Mouse (Mus musculus) T-cell, adult 2 months (primary cell): Measurements from ENCODE around the gene Fam131c.

Source experiments
- DNase-seq: peaks from one replicate; pipeline ENCODE4 v3.0.0; 2022; ENCODE audit warnings: low spot score

The Fam131c gene

DNA sequence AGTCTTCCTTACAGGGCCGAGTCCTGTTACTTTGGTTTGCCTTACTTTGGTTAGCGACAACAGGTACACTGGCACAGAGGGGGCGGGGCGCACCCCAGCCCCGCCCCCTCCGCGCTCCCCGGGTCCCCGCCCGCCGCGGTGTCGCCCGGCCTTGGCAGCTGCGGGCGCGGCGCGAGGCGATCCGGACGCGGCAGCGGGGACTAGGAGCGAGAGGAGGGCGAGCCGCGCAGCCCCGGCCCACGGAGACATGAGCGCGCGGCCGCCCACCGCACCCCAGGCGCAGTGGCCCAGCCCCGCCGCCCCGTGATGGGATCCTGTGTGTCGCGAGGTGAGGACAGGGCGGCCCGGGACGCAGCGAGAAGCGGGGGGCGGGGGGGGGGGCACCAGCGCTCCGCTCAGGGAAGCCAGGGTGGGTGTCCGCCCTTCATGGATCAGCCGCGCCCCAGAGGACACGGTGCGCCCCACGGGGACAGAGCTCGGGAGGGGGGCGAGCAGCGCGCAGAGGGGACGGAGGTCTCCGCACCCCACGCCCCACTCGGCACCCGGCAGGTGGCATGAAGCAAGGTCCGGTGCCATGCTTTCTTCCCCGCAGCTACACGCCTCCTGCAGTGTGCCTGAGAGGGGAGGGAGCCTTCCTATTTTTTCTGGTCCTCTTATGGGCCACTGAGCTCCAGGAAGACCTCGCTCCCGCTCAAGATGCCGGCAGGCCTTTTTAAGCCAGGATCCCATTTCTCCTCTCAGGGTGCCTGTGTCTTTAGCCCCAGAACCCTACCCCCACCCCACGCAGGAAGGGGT, at the start of gene Fam131c:
Fam131c (plus strand) TSS at position 224 of the 795 bp plus-strand sequence.
- DNase-seq, result no peak

GRCm38 (mm10) chr4:141322526-141322925, 45.5 kb upstream of the Fam131c start:
- no peak for DNase-seq

DNA sequence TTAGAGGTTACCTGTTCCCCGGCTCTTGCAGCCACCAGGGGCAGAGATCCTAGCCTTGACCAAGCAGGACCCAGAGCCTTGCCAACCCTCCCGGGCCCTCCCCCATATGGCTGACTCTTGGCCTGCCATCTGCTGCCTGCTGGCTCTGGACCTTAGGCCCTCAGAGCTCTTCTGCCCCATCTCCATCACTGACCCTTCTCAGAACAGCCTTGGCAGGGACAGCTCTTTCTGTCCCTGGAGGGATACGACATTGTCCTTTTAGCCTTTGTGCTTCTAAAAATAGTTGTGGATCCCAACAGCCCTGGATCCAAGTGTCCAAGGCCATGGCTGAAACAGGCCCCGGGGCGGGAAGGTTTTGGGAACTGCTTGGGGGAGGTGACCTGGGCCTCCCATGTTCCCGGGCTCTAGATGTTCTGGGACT, 43.2 kb upstream of the Fam131c start:
- DNase-seq, result no peak

DNA sequence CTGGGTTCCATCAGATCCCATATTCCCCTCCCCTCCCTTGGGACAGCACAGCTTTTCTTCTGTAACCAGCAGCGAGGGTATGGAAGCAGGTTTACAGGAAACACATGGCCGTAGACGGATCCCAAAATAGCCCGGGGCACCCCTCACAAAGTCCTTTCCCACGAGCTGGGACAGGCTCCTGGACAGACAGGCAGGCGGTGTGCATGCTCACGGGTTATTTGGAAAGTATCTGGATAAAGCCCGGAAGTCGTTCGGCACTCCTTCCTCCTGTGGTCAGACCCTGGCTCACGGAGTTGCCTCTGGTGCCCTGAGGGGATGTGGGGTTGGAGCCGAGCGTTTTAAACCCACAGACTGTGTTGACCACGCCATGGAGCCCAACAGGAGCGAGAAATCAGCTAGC, 42.4 kb upstream of the Fam131c start:
- no peak for DNase-seq

DNA sequence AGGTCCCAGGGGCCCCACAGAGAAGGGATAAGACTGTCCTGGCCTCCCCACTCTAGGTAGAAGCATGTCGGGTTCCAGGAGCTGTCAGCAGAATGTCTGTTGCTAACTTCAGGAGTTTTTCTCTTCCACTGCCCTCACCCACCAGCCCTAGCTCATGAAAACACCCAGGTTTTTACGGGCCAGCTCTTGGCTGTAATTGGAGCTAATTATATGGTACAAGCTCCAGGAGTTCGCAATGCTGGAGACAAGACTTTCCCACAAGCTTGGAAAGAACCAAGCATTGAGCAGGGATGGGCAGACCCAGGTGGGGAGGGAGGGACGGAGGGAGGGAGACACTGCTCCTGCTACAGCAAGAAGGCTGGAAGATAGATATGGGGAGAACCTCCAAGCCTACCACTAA, 40.9 kb upstream of the Fam131c start:
- no peak for DNase-seq

- no peak for DNase-seq
These were observed 39.3 kb upstream of the Fam131c start for GRCm38 (mm10) chr4:141328742-141329141.

- DNase-seq, result no peak
These were observed 38.1 kb upstream of the Fam131c start for GRCm38 (mm10) chr4:141329968-141330367.

GRCm38 (mm10) chr4:141331446-141331845, 36.6 kb upstream of the Fam131c start:
- DNase-seq, result no peak

- no peak for DNase-seq
These were observed 35.8 kb upstream of the Fam131c start for GRCm38 (mm10) chr4:141332258-141332657.

DNA sequence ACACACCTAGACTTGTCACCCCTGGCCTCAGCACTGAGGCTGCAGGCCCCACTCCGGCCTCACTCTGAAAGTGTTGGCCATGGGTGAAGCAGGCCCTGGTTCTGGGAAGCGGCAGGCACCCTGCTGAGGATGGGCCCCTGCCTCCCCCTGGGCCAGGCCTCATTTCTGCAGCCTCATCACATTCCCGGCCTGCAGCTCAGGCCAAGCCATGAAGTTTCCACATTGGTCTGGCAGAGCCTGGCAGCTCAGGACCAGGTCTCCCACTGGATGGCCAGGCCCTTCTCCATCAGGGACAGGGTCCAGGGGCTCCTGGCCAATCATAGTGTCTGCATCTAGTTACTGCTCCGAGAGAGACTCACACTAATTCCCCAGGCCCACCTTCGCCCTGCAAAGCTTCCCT, 33.3 kb upstream of the Fam131c start:
- DNase-seq, result no peak

DNA sequence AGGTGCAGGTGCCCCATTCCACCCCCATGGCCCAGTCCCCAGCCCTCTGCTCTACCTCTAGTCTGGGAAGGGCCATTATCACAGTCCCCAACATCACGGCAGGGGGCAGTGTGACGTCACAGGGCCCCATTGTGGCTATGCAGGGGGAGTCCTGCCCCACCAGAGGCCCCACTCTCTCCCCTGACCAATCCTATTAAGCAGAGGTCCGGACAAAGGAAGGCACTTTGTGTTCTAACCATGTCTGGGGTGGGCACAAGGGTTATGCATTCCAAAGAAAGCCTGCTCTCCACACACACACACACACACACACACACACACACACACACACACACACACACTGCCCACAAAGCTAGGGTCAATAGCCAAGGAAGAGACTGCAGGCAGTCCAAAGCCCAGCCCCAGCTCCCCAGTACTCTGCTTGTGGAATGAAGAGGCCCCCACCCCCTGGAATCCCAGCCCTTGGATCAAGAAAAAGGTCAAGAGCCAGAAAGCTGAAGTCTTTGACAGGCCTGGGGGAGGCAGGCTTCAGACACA, 32.7 kb upstream of the Fam131c start:
- no peak for DNase-seq

- no peak for DNase-seq
These were observed 31.8 kb upstream of the Fam131c start for GRCm38 (mm10) chr4:141336196-141336595.

DNA sequence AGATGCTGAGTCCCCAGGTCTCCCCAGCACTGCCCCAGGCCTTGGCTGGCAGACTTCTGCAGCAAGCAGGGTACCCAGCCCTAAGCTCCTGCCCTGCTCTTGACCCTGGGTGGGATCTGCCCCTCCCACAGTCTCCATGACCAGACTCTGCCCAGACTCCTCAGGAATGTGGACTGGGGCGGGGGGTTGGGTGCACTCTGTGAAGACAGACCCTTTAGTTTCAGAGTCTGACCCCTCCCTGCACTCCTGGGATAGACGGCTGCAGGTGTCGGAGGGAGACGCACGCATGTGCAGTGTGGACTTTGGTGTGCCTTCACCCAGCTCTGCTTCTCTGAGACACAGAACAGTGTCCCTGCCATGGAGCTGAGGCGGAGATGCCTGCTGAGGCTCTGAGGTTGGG, 30.0 kb upstream of the Fam131c start:
- no peak for DNase-seq

DNA sequence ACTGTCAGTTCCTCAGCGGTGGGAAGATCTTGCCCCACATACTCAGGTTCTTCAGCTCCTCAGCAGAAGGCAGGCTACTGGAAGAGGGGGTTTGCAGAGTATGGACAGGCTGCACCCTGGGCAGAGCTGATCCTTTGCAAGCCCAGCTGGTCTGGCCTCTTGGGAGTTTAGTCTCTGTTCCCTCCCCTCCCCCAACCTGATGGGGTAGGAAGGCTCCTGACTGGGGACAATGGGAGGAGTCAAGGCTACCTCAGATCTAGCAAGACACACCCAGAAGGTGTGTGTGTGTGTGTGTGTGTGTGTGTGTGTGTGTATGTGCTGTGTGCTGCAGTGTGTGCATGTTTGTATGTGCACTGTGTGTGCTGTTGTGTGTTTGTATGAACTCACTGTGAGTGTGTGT, 29.2 kb upstream of the Fam131c start:
- DNase-seq, result no peak

GRCm38 (mm10) chr4:141341477-141341876, 26.5 kb upstream of the Fam131c start:
- no peak for DNase-seq

GRCm38 (mm10) chr4:141343515-141343914, 24.5 kb upstream of the Fam131c start:
- no peak for DNase-seq

DNA sequence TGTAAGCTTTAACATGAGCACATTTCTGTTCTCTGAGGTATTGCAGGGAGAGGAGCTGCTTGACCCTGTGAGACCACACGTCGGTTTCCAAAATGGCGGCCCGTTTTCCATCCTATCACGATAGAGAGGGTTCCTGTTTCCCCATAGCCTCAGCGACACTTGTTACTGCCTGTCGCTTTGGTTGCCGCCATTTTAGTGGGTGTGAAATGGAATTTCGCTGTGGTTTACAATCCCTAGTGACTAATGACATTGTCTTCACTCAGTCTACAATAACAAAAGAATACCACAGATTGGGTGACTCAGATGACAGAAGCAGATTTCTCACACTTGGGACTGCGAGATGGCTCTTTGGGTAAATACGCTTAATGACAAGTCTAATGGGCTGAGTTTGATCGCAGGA, 22.8 kb upstream of the Fam131c start:
- no peak for DNase-seq

GRCm38 (mm10) chr4:141347365-141347797, 20.6 kb upstream of the Fam131c start:
- no peak for DNase-seq

DNA sequence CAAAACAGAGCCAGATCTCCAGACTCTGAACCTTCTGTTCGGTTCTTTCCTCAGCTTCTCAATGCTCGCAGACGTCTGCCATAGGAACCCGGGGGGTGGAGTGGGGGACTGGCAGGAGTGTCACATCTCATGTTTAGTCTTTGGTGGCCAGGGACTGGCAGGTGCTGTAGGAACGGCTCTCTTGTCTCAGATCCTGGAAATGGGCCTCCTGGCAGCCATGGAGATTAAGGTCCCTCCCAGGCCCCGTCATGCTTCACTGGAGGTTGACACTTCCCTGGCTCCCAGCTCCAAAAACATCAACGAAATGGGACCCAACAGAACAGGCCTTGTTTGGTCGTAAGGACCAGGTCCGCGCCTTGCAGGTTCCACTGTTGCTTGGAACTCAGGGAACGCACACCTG, 19.4 kb upstream of the Fam131c start:
- no peak for DNase-seq

- DNase-seq, result no peak
These were observed 18.0 kb upstream of the Fam131c start for GRCm38 (mm10) chr4:141350015-141350414.

DNA sequence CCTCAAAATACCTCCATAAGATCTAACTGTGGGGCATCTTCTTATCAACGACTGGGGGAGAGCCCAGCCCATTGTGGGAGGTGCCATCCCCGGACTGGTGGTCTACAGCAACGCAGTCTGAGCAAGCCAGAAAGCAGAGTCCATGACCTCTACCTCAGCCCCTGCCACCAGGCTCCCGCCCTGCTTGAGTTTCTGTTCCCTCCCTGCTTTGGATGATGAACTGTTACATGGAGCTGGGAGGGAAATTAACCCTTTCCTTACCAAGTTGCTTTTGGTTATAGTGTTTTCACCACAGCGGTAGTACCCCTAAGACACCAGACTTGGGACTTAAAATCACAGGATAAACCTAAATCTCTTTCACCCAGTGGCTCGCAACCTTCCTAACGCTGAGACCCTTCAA, 16.0 kb upstream of the Fam131c start:
- DNase-seq, result no peak

- DNase-seq, result no peak
These were observed 15.0 kb upstream of the Fam131c start for GRCm38 (mm10) chr4:141352986-141353385.

- DNase-seq, result no peak
These were observed 14.2 kb upstream of the Fam131c start for GRCm38 (mm10) chr4:141353868-141354267.

- no peak for DNase-seq
These were observed 10.2 kb upstream of the Fam131c start for GRCm38 (mm10) chr4:141357811-141358210.
